Mouse (Mus musculus): ENCODE measurements at regions not wholly inside any gene's neighbourhood (a gene's known extent, or its start where the extent isn't known, plus 50 kb on each side); places are given as distances from the start of the nearest gene placed in this dataset.

GRCm38 (mm10) chr1:119238463-119238862, 183.6 kb downstream of the Inhbb start:
- no peak overlapping the region for H3K4me2 ChIP-seq (ENCODE audit: low read depth, low read length)
- 47% methylated on average over 10 of the region's 10 CpGs for WGBS (ENCODE audit: insufficient replicate concordance)
- H3K4me1 ChIP-seq (ENCODE audit: insufficient read depth) = no peaks in the 10 kb centered on the region
- H3K9me3 ChIP-seq (ENCODE audit: low read length) = no peaks in the 10 kb centered on the region
- TF ChIP-seq EP300 (IDR thresholded peaks at IDR 0.05; ENCODE audit: low read depth) (peak; percentile 47; the same call in 1 of the 2 replicates), CTCF (IDR thresholded peaks at IDR 0.05; ENCODE audit: low read depth) (no peak)
- H3K27me3 ChIP-seq (ENCODE audit: insufficient read depth, low read length) = no peaks in the 10 kb centered on the region
- H3K27ac ChIP-seq (ENCODE audit: low read depth) = no peak overlapping the region
- DNase-seq = no peak
- no peak overlapping the region for H3K4me3 ChIP-seq (ENCODE audit: low read depth, low read length)
- no peaks in the 10 kb centered on the region for H3K36me3 ChIP-seq (replicated peaks; ENCODE audit: insufficient read depth, low read length)
- no peak overlapping the region for H3K9ac ChIP-seq (replicated peaks)
- no peak for ATAC-seq

- Histone ChIP-seq H3K9me3 (ENCODE audit: low read length) (peaks cover 5% of the 10 kb centered on the region; the same call in 1 of the 2 replicates), H3K27ac (ENCODE audit: low read depth) (no peak overlapping the region), H3K36me3 (replicated peaks; ENCODE audit: insufficient read depth, low read length) (no peaks in the 10 kb centered on the region), H3K4me2 (ENCODE audit: low read depth, low read length) (no peak overlapping the region), H3K4me1 (ENCODE audit: insufficient read depth) (no peaks in the 10 kb centered on the region), H3K9ac (replicated peaks) (no peak overlapping the region), H3K27me3 (ENCODE audit: insufficient read depth, low read length) (no peaks in the 10 kb centered on the region), H3K4me3 (ENCODE audit: low read depth, low read length) (no peak overlapping the region)
- DNase-seq (no peak), ATAC-seq (no peak)
- TF ChIP-seq EP300 (IDR thresholded peaks at IDR 0.05; ENCODE audit: low read depth) = no peak
- no peak for TF ChIP-seq CTCF (IDR thresholded peaks at IDR 0.05; ENCODE audit: low read depth)
- 30% methylated on average over 3 of the region's 3 CpGs for WGBS (ENCODE audit: insufficient replicate concordance)
Measured at GRCm38 (mm10) chr1:119236787-119237186, 183.4 kb upstream of the Gli2 start.

GRCm38 (mm10) chr1:119234449-119234848, 181.0 kb upstream of the Gli2 start:
- DNase-seq (peak; percentile 57), ATAC-seq (peak; percentile 56)
- H3K4me3 ChIP-seq (ENCODE audit: low read depth, low read length) = no peak overlapping the region
- H3K36me3 ChIP-seq (replicated peaks; ENCODE audit: insufficient read depth, low read length) = no peaks in the 10 kb centered on the region
- no peaks in the 10 kb centered on the region for H3K4me1 ChIP-seq (ENCODE audit: insufficient read depth)
- no peak overlapping the region for H3K9ac ChIP-seq (replicated peaks)
- peaks cover 5% of the 10 kb centered on the region; the same call in 1 of the 2 replicates for H3K9me3 ChIP-seq (ENCODE audit: low read length)
- 69% methylated on average over 9 of the region's 9 CpGs for WGBS (ENCODE audit: insufficient replicate concordance)
- no peaks in the 10 kb centered on the region for H3K27me3 ChIP-seq (ENCODE audit: insufficient read depth, low read length)
- no peak overlapping the region for H3K4me2 ChIP-seq (ENCODE audit: low read depth, low read length)
- peak; percentile 62; the same call in 1 of the 2 replicates for TF ChIP-seq EP300 (IDR thresholded peaks at IDR 0.05; ENCODE audit: low read depth)
- TF ChIP-seq CTCF (IDR thresholded peaks at IDR 0.05; ENCODE audit: low read depth) = no peak
- H3K27ac ChIP-seq (ENCODE audit: low read depth) = no peak overlapping the region

- Histone ChIP-seq H3K36me3 (replicated peaks; ENCODE audit: insufficient read depth, low read length) (no peaks in the 10 kb centered on the region), H3K9me3 (ENCODE audit: low read length) (no peaks in the 10 kb centered on the region), H3K4me1 (ENCODE audit: insufficient read depth) (no peaks in the 10 kb centered on the region), H3K9ac (replicated peaks) (no peak overlapping the region), H3K4me2 (ENCODE audit: low read depth, low read length) (no peak overlapping the region), H3K27me3 (ENCODE audit: insufficient read depth, low read length) (no peaks in the 10 kb centered on the region), H3K4me3 (ENCODE audit: low read depth, low read length) (no peak overlapping the region), H3K27ac (ENCODE audit: low read depth) (no peak overlapping the region)
- 71% methylated on average over 2 of the region's 2 CpGs for WGBS (ENCODE audit: insufficient replicate concordance)
- DNase-seq (no peak), ATAC-seq (no peak)
- no peak for TF ChIP-seq CTCF (IDR thresholded peaks at IDR 0.05; ENCODE audit: low read depth)
- no peak for TF ChIP-seq EP300 (IDR thresholded peaks at IDR 0.05; ENCODE audit: low read depth)
Measured at GRCm38 (mm10) chr1:119226996-119227395, 173.6 kb upstream of the Gli2 start.

- WGBS (ENCODE audit: insufficient replicate concordance) = 78% methylated on average over 8 of the region's 8 CpGs
- no peak for DNase-seq
- Histone ChIP-seq H3K4me1 (ENCODE audit: insufficient read depth) (no peaks in the 10 kb centered on the region), H3K27me3 (ENCODE audit: insufficient read depth, low read length) (no peaks in the 10 kb centered on the region), H3K9me3 (ENCODE audit: low read length) (no peaks in the 10 kb centered on the region), H3K4me3 (ENCODE audit: low read depth, low read length) (no peak overlapping the region), H3K9ac (replicated peaks) (no peak overlapping the region), H3K27ac (ENCODE audit: low read depth) (no peak overlapping the region), H3K4me2 (ENCODE audit: low read depth, low read length) (no peak overlapping the region), H3K36me3 (replicated peaks; ENCODE audit: insufficient read depth, low read length) (no peaks in the 10 kb centered on the region)
- TF ChIP-seq CTCF (IDR thresholded peaks at IDR 0.05; ENCODE audit: low read depth) (no peak), EP300 (IDR thresholded peaks at IDR 0.05; ENCODE audit: low read depth) (no peak)
- ATAC-seq = no peak
Measured at GRCm38 (mm10) chr1:119223876-119224275, 170.5 kb upstream of the Gli2 start.

- no peak overlapping the region for H3K9ac ChIP-seq (replicated peaks)
- WGBS (ENCODE audit: insufficient replicate concordance) = 78% methylated on average over 6 of the region's 6 CpGs
Measured at GRCm38 (mm10) chr1:119221901-119222300, 168.5 kb upstream of the Gli2 start.

GRCm38 (mm10) chr1:119221012-119221411, 167.6 kb upstream of the Gli2 start:
- Histone ChIP-seq H3K27me3 (ENCODE audit: insufficient read depth, low read length) (no peaks in the 10 kb centered on the region), H3K36me3 (replicated peaks; ENCODE audit: insufficient read depth, low read length) (no peaks in the 10 kb centered on the region), H3K4me3 (ENCODE audit: low read depth, low read length) (no peak overlapping the region), H3K9me3 (ENCODE audit: low read length) (no peaks in the 10 kb centered on the region), H3K27ac (ENCODE audit: low read depth) (no peak overlapping the region), H3K4me2 (ENCODE audit: low read depth, low read length) (no peak overlapping the region), H3K4me1 (ENCODE audit: insufficient read depth) (no peaks in the 10 kb centered on the region), H3K9ac (replicated peaks) (no peak overlapping the region)
- TF ChIP-seq CTCF (IDR thresholded peaks at IDR 0.05; ENCODE audit: low read depth) (no peak), EP300 (IDR thresholded peaks at IDR 0.05; ENCODE audit: low read depth) (no peak)
- ATAC-seq (no peak), DNase-seq (no peak)
- WGBS (ENCODE audit: insufficient replicate concordance) = 77% methylated on average over 7 of the region's 7 CpGs

More at GRCm38 (mm10) chr1:119221901-119222300, 168.5 kb upstream of the Gli2 start:
- H3K4me3 ChIP-seq (ENCODE audit: low read depth, low read length) = no peak overlapping the region
- no peaks in the 10 kb centered on the region for H3K4me1 ChIP-seq (ENCODE audit: insufficient read depth)
- ATAC-seq = no peak
- TF ChIP-seq CTCF (IDR thresholded peaks at IDR 0.05; ENCODE audit: low read depth) = no peak
- no peak for TF ChIP-seq EP300 (IDR thresholded peaks at IDR 0.05; ENCODE audit: low read depth)
- no peak overlapping the region for H3K27ac ChIP-seq (ENCODE audit: low read depth)
- no peaks in the 10 kb centered on the region for H3K27me3 ChIP-seq (ENCODE audit: insufficient read depth, low read length)
- DNase-seq = no peak
- H3K4me2 ChIP-seq (ENCODE audit: low read depth, low read length) = no peak overlapping the region
- H3K9me3 ChIP-seq (ENCODE audit: low read length) = no peaks in the 10 kb centered on the region
- H3K36me3 ChIP-seq (replicated peaks; ENCODE audit: insufficient read depth, low read length) = no peaks in the 10 kb centered on the region

All from liver, postnatal 0 days (tissue).